Mouse (Mus musculus): Measurements from ENCODE around the gene Ankrd65. TPM values are rescaled to one million over a fixed set of nuclear protein-coding genes. Genes with fewer than 3 reads are reported as not detected.

Gene Ankrd65
- total and polyA plus RNA-seq, 3 experiments = 0.12 TPM; not detected in 2

DNA sequence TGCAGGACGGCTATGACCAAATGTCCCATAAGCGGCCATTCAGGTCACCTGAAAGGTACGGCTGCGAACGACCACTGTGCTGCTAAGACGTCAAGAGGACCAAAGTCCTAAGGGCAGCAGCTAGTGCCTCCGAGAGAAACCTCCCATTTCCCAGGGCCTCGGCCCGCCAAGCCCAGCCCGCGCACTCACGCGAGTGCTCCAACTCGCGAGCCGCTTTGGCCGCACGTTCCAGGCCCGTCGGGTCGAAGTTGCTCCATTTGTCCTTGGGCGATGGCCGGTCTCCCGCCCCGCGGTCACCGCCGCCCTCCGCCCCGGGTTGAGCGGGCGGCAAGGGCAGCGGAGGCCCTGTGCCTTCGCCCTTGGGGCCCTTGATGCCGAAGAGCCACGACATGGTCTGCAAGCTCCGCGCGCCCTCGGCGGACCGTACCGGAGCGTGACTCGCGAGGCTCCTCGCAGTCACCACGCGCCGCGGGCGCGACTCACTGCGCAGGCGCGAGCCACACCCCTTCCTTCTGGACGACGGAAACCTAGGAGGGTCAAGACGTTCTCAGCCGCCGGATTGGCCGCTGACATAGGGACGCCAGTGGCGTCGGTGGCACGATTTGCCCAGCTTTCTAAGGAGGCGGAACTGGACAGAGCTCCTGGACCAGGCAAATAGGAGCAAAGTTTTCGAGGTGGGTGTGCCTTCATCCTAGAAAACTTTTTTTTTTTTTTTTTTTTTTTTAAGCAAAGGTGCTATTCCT is 29.5 kb upstream of the Ankrd65 start, which contains the start of gene Atad3a (continued):
- TF ChIP-seq USF2 (IDR thresholded peaks at IDR 0.05; ENCODE audit: borderline replicate concordance in 1 of 2, insufficient read depth in 1 of 2, low read depth in 1 of 2, low read length in 2 of 2) = no peak
- no peak for TF ChIP-seq MAFK (IDR thresholded peaks at IDR 0.05; ENCODE audit: borderline replicate concordance, low read depth, low read length)
- no peak for TF ChIP-seq RAD21 (IDR thresholded peaks at IDR 0.05; ENCODE audit: low read depth, low read length)

DNA sequence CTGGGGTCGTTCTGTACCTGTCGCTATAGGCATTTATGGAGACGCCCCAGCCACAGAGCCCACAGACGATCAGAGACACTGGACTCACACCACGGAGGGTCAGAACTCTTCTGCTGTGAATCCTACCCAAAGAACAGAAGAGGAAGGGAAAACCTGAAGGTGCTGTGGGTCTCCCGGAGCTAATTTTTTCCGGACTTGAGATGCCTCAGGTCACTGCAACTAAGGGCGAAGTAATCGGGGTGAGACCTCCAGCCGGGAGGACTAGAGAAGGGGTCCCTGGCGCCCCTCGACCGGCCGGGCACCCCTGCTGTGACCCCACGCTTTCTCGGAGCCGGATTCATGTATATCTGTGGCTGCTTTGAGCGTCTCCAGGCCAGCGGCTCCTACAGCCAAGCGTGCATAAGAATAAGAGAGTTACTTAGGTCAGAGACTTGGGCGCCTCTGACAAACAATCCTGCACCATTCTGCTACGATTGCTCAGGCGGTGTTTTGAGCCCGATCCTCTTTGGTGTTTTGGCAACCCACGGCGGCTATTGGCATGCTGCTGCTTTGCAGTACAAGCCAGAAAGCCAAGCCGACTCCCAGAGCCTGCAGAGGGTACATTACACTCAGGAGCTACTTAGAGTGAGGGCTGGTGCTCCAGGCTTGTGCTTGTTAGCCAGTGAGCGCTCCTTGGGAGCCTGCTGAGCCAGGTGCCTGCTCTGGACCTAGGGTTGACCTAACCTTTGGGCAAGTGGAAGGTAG is 28.7 kb upstream of the Ankrd65 start:
- Histone ChIP-seq H3K79me2 (ENCODE audit: control insufficient read depth, insufficient read depth, low read length, poor library complexity) (peaks cover 44% of the 10 kb centered on the region), H3K9me3 (replicated peaks; ENCODE audit: insufficient read depth, low read length) (no peaks in the 10 kb centered on the region), H3K27ac (ENCODE audit: control insufficient read depth, low read depth, low read length) (peak overlapping the region; percentile 63), H3K4me1 (ENCODE audit: control insufficient read depth in 1 of 2, insufficient read depth in 2 of 2, low read length in 2 of 2) (peaks cover 4 to 16% of the 10 kb centered on the region in 2 experiments), H3K27me3 (ENCODE audit: control insufficient read depth in 1 of 2, insufficient read depth in 2 of 2, low read length in 2 of 2) (no peaks in the 10 kb centered on the region), H3K36me3 (ENCODE audit: control insufficient read depth in 1 of 2, insufficient read depth in 2 of 2, low read length in 2 of 2) (peaks cover 0 to 18% of the 10 kb centered on the region in 2 experiments; a peak in 3 of 4 replicates), H3K9ac (ENCODE audit: control insufficient read depth, low read depth, low read length, poor library complexity, severe bottlenecking) (peak overlapping the region; percentile 86), H3K4me3 (ENCODE audit: control insufficient read depth in 1 of 2, insufficient read depth in 1 of 2, low read depth in 2 of 2, low read length in 2 of 2) (peak overlapping the region; percentile 72 to 81)
- peak; percentile 79 for DNase-seq (ENCODE audit: low read depth, low spot score)
- TF ChIP-seq GABPA (IDR thresholded peaks at IDR 0.05; ENCODE audit: low read depth, low read length) = no peak
- TF ChIP-seq UBTF (IDR thresholded peaks at IDR 0.05; ENCODE audit: borderline replicate concordance, insufficient read depth, low read depth, low read length) = 0 out of 2 replicates have a peak, but pooled peaks have one; percentile 37
- TF ChIP-seq CHD2 (IDR thresholded peaks at IDR 0.05; ENCODE audit: low read length) = no peak
- TF ChIP-seq CHD1 (IDR thresholded peaks at IDR 0.05; ENCODE audit: low read depth, low read length) = 0 out of 2 replicates have a peak, but pooled peaks have one; percentile 29
- no peak for TF ChIP-seq ZMIZ1 (IDR thresholded peaks at IDR 0.05; ENCODE audit: low read depth, low read length)
- no peak for TF ChIP-seq MAFK (IDR thresholded peaks at IDR 0.05; ENCODE audit: borderline replicate concordance, low read depth, low read length)
- TF ChIP-seq KAT2A (conservative IDR thresholded peaks at IDR 0.05; ENCODE audit: low read depth, low read length) = no peak
- TF ChIP-seq MXI1 (IDR thresholded peaks at IDR 0.05; ENCODE audit: low read depth, low read length) = peak; percentile 18; the same call in 1 of the 2 replicates

DNA sequence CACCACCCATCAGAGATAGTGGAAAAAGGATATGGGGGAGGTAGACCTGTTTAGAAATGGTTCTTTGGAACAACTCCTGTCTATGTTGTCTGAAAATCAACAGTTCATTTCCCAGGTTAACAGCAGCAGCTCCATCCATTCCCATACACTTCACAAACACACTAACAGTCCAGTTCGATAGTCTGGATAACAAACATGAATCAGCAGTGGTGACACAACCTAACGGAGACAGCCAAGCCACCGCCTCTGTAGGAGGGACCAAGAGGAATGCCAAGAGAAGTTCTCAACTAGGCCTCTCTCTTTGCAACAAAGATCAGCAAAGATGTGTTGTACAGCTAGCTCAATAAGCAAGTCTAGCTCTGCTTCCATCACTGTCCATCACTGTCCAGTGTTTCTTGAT is 27.9 kb upstream of the Ankrd65 start:
- H3K36me3 ChIP-seq (ENCODE audit: control insufficient read depth in 1 of 2, insufficient read depth in 2 of 2, low read length in 2 of 2) = peaks cover 0 to 18% of the 10 kb centered on the region in 2 experiments; a peak in 2 of 4 replicates

More for the DNA sequence above, 27.9 kb upstream of the Ankrd65 start:
- Histone ChIP-seq H3K9me3 (replicated peaks; ENCODE audit: insufficient read depth, low read length) (no peaks in the 10 kb centered on the region), H3K4me3 (ENCODE audit: control insufficient read depth in 1 of 2, insufficient read depth in 1 of 2, low read depth in 2 of 2, low read length in 2 of 2) (peak overlapping the region in 1 of 2 experiments; percentile 72; a peak in 2 of 4 replicates), H3K79me2 (ENCODE audit: control insufficient read depth, insufficient read depth, low read length, poor library complexity) (peaks cover 39% of the 10 kb centered on the region), H3K9ac (ENCODE audit: control insufficient read depth, low read depth, low read length, poor library complexity, severe bottlenecking) (peak overlapping the region; percentile 21; the same call in 1 of the 2 replicates), H3K27me3 (ENCODE audit: control insufficient read depth in 1 of 2, insufficient read depth in 2 of 2, low read length in 2 of 2) (no peaks in the 10 kb centered on the region), H3K4me1 (ENCODE audit: control insufficient read depth in 1 of 2, insufficient read depth in 2 of 2, low read length in 2 of 2) (peaks cover 4 to 16% of the 10 kb centered on the region in 2 experiments), H3K27ac (ENCODE audit: control insufficient read depth, low read depth, low read length) (no peak overlapping the region)
- TF ChIP-seq NELFE (IDR thresholded peaks at IDR 0.05; ENCODE audit: low read depth, low read length) = peak; percentile 35
- no peak for TF ChIP-seq POLR2AphosphoS5 (IDR thresholded peaks at IDR 0.05; ENCODE audit: borderline replicate concordance, low read depth, low read length)
- no peak for TF ChIP-seq RAD21 (IDR thresholded peaks at IDR 0.05; ENCODE audit: low read depth, low read length)
- 0 out of 2 replicates have a peak, but pooled peaks have one; percentile 22 for TF ChIP-seq MAFK (IDR thresholded peaks at IDR 0.05; ENCODE audit: borderline replicate concordance, low read depth, low read length)
- no peak for TF ChIP-seq TCF12 (IDR thresholded peaks at IDR 0.05; ENCODE audit: low read depth, low read length)
- TF ChIP-seq MXI1 (IDR thresholded peaks at IDR 0.05; ENCODE audit: low read depth, low read length) = peak; percentile 52; the same call in 1 of the 2 replicates
- peak; percentile 46; the same call in 1 of the 2 replicates for TF ChIP-seq MAX (IDR thresholded peaks at IDR 0.05; ENCODE audit: low read length)
- no peak for TF ChIP-seq TAL1 (IDR thresholded peaks at IDR 0.05; ENCODE audit: low read length)
- 0 out of 2 replicates have a peak, but pooled peaks have one; percentile 30 for TF ChIP-seq E2F4 (IDR thresholded peaks at IDR 0.05; ENCODE audit: borderline replicate concordance, low read depth, low read length)
- TF ChIP-seq MYC (IDR thresholded peaks at IDR 0.05; ENCODE audit: low read depth, low read length) = no peak; the same call in 1 of the 2 replicates
- TF ChIP-seq EP300 (IDR thresholded peaks at IDR 0.05; ENCODE audit: low read depth in 1 of 2, low read length in 2 of 2) = peak; percentile 17 to 41; a peak in 2 of 4 replicates
- TF ChIP-seq ETS1 (IDR thresholded peaks at IDR 0.05; ENCODE audit: low read depth, low read length) = no peak; the same call in 1 of the 2 replicates
- 0 out of 2 replicates have a peak, but pooled peaks have one; percentile 28 for TF ChIP-seq POLR2AphosphoS2 (IDR thresholded peaks at IDR 0.05; ENCODE audit: low read length)
- TF ChIP-seq GATA1 (IDR thresholded peaks at IDR 0.05; ENCODE audit: low read depth, low read length) = no peak
- TF ChIP-seq SIN3A (IDR thresholded peaks at IDR 0.05; ENCODE audit: low read length) = peak; percentile 49
- TF ChIP-seq NRF1 (IDR thresholded peaks at IDR 0.05; ENCODE audit: insufficient read depth, low read depth, low read length, poor library complexity, severe bottlenecking) = no peak
- TF ChIP-seq POLR2A (IDR thresholded peaks at IDR 0.05; ENCODE audit: control insufficient read depth in 1 of 2, insufficient read depth in 1 of 2, low read depth in 1 of 2, low read length in 2 of 2, poor library complexity in 1 of 2) = peak in 1 of 2 experiments; percentile 33; a peak in 1 of 4 replicates
- no peak for TF ChIP-seq TBP (IDR thresholded peaks at IDR 0.05; ENCODE audit: low read depth, low read length)
- DNase-seq (ENCODE audit: low read depth, low spot score) = peak; percentile 73

Data from MEL (cell line).